Mouse (Mus musculus): Measurements from ENCODE around the gene Habp2.

DNA sequence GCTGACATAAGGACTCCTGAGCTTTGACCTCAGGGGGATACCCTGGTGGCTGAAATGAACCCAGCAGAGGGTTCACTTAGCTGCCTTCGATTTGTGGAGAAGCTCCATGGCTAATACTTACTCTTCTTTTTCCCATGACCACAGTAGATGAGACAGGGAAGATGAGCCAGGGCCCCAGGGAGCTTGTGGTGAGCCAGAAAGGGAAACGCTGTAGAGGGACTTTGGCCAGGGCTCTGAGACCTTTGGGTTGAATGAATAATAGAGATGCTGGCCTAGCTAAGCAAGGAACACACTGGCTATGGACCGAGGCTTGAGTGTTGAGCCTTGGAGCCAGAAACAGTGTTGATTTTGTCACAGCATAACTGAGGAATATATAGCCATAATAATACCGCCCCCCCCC, 1.5 kb downstream of the Habp2 start:
- TF ChIP-seq CTCF (IDR thresholded peaks at IDR 0.05; ENCODE audit: insufficient read depth, low read length), result no peak
- no peak for TF ChIP-seq POLR2A (IDR thresholded peaks at IDR 0.05; ENCODE audit: borderline replicate concordance, extremely low read depth, low read depth, low read length)
